Mouse (Mus musculus): ENCODE results near the gene Slc23a3.

Slc23a3 gene

GRCm38 (mm10) chr1:75133421-75134207 lies at the start of gene Slc23a3:
Slc23a3 (minus strand) TSS chr1:75133890.
- no peak for DNase-seq (ENCODE audit: low read depth)

GRCm38 (mm10) chr1:75182160-75182559 lies 48.5 kb upstream of the Slc23a3 start:
- no peak for DNase-seq (ENCODE audit: low read depth)

- no peak for DNase-seq (ENCODE audit: low read depth)
These were observed 47.7 kb upstream of the Slc23a3 start for GRCm38 (mm10) chr1:75181377-75181870.

GRCm38 (mm10) chr1:75180741-75181140 lies 47.1 kb upstream of the Slc23a3 start:
- no peak for DNase-seq (ENCODE audit: low read depth)

- peak; percentile 85 for DNase-seq (ENCODE audit: low read depth)
These were observed 46.5 kb upstream of the Slc23a3 start, which contains the start of gene Abcb6 for GRCm38 (mm10) chr1:75180105-75180590. Abcb6 (minus strand) TSS chr1:75180392.

DNA sequence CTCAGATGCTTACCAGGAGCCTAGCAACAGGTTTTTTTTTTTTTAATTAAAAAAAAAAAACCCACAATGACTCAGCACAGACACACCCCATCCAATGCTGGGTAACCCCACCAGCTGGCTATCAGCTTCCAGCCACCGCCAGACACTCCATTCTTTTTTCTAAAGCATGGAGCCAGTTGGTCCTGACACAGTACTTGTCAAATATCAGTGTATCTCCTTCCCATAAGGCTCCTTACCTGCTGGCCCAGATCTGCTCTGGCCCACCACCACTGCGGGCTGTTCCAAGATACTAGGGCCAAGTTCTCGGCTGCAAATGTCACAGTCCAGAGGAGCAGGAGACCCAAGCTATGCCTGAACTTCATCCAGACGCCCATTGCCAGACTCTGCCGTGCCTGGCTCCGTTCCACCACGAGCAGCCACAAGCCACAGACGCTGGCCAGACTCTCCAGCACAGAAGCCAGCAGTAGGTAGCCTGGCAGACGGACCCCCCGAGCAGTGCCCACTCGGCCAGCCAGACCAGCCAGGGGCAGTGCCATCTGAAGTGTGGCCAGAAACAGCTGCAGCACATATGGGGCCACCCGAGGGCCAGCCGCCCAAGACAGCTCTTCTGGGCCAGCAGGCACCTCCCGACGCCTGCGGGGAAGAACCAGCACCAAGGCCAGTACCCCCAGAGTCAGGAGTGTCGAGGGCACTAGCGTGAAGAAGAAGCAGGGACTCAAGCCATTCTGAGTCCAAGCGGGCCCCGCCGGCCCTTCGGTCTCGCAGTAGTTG lies 45.8 kb upstream of the Slc23a3 start:
- no peak for DNase-seq (ENCODE audit: low read depth)

DNA sequence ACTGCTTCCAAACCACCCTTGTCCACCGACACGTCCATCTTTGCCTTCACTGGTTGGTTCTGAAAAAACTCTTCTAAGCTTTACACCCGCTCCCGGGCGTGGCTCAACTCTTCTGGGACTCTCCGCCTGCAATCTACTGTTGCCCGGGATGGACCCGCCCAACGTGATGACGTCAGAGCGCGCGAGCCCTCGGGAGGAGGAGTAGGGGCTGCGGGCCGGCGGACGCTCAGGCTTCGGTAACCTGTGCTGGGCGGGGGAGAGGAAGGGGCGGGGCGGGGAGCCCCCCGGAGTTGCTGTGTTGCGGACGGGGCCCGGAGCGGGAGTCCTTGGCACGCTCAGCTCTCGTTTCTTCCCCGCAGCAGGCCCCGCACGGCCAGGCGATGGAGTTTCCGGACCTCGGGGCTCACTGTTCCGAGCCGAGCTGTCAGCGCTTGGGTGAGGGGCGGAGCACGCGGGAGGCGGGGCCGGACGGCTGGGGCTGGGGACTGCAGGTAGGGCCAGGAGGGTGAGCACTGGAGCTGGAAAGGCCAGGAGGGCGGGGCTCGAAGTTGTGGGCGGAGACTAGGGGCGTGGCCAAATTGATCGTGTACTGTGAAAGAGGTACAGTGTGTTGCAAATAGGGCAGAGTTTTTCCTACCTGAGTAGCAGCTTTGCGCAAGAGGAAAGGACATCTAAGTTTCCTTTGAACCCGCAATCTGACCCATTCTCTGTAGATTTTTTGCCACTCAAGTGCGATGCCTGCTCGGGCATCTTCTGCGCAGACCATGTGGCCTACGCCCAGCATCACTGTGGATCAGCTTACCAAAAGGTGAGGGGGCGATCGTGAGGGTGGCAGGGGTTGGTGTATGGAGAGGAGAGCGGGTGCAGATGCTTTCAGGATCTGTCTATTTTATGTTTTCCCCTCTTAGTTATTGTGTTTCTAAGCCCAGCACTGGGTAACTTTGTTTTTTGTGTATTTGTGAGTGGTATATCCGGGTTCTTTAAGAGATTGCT lies 35.1 kb upstream of the Slc23a3 start, which contains the start of gene Zfand2b:
Gene Zfand2b, plus strand, starts transcription at position 175 of the 993 bp plus-strand sequence.
- peak; percentile 92 for DNase-seq (ENCODE audit: low read depth)

- no peak for DNase-seq (ENCODE audit: low read depth)
These were observed 34.4 kb upstream of the Slc23a3 start for GRCm38 (mm10) chr1:75168093-75168471.

DNA sequence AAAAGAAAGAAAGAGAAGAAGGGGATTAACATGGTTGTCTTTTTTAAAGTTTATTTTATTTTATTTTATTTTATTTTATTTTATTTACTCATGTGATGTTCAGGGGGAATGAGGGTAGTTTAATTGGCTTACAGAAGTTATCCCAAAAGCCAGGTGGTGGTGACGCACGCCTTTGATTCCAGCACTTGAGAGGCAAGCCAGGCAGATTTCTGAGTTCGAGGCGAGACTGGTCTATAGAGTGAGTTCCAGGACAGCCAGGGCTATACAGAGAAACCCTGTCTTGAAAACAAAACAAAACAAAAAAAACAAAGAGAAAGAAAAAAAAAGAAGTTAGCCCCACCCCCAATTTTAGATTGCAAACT lies 26.5 kb upstream of the Slc23a3 start:
- DNase-seq (ENCODE audit: low read depth): no peak

GRCm38 (mm10) chr1:75159540-75160255 lies 26.0 kb upstream of the Slc23a3 start:
- no peak for DNase-seq (ENCODE audit: low read depth)

- DNase-seq (ENCODE audit: low read depth): no peak
These were observed 25.3 kb upstream of the Slc23a3 start for GRCm38 (mm10) chr1:75158990-75159389.

- DNase-seq (ENCODE audit: low read depth): no peak
These were observed 22.1 kb upstream of the Slc23a3 start for GRCm38 (mm10) chr1:75155837-75156236.

GRCm38 (mm10) chr1:75148727-75149126 lies 15.0 kb upstream of the Slc23a3 start:
- no peak for DNase-seq (ENCODE audit: low read depth)

DNA sequence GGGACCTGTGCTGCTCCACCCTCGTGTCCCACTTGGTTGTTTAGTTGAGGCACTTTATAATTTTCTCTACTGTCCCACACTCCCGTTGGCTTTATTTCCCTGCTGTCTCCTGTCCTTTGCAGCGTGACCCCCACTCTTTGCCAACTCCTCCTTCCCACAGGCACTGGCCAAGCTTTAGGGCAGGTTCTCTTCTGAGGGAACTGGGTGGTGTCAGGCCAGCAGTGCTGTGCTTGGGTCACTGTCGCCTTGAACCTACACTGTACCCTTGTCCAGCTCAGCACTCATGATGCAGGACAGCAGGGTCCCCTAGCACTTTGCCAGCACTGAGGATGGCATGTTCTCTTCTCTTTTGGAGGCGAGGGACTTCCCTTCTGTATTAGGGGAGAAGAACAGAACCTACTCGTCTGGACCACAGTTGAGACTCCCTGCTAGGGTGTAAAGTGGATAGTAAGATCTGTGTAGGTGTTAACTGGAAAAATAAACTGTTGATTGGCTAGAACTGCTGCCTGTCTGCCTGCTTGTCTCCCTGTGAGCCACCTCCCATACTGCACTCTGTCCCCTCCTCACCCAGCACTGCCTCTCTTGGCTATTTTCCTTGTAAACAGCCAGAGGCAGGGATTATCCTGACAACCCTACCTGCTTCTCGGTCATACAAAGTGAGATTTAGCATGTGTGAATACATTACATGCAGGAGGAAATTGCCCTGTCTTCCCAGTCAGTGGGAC lies 13.9 kb upstream of the Slc23a3 start:
- no peak for DNase-seq (ENCODE audit: low read depth)

- no peak for DNase-seq (ENCODE audit: low read depth)
These were observed 11.9 kb upstream of the Slc23a3 start for GRCm38 (mm10) chr1:75145589-75145988.

GRCm38 (mm10) chr1:75142301-75143261 lies 8.9 kb upstream of the Slc23a3 start, which contains the start of the genes Cnppd1 and Retreg2:
Cnppd1 (minus strand) TSS chr1:75142711.
Retreg2 (plus strand) TSS chr1:75142778.
- DNase-seq (ENCODE audit: low read depth): peak; percentile 90

GRCm38 (mm10) chr1:75141486-75142190 lies 7.9 kb upstream of the Slc23a3 start:
- DNase-seq (ENCODE audit: low read depth): peak; percentile 58

DNA sequence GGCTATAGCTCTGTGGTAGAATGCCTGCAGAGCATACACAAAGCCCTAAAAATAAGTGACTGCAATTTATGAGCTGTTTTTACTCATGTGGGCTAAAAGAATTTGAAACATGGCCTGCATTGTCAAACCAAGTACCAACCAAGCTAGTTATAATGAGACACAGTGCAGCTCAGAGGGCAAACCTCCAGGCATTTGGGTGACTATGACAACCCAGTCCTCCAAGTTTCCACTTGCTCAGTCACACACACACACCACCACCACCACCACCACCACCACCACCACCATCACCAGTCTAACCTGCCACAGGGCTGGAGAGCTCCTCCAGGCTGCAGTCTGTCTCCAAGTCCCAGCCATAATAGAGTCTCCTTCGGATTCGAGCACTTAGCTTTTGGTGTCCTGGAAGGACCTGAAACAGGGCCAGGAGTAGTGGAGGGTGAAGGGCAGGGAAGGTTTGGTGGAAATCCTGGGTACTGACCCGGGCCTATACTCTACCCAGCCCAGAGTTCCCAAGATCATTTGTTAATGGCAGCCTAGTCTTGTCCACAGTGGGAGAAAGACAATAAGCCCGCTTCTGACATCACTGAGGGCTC lies 7.0 kb upstream of the Slc23a3 start:
- DNase-seq (ENCODE audit: low read depth): no peak
